Mouse (Mus musculus) limb, embryonic 14.5 days (tissue): ENCODE results near the gene Igf2bp2. TPM values are rescaled to one million over a fixed set of nuclear protein-coding genes. Genes with fewer than 3 reads are reported as not detected.

Source experiments
- ATAC-seq: fragments of 200-750 bp; cut with Nextera tagmentation; 2 replicates; pipeline ENCODE4 v1.8.0; 2017; ENCODE audit warnings: low read depth, moderate number of reproducible peaks, moderate TSS enrichment; ENCODE audit not compliant: low FRiP score
- DNase-seq: peaks from one replicate; pipeline ENCODE4 v3.0.0-alpha.2; 2015; ENCODE audit warnings: low spot score
- H3K27ac ChIP-seq: fragments of 300-500 bp; sonication (generic); replicated peaks from 2 replicates; pipeline ENCODE4 v1.5.1; 2014; ENCODE audit warnings: low read depth, mild to moderate bottlenecking, low read length, moderate library complexity, mixed read lengths
- H3K27me3 ChIP-seq: fragments of 300-500 bp; sonication (generic); 2 replicates; pipeline ENCODE4 v1.6.1; 2014; ENCODE audit warnings: low read length, mixed read lengths; ENCODE audit not compliant: control insufficient read depth, insufficient read depth
- H3K36me3 ChIP-seq: fragments of 300-500 bp; sonication (generic); 2 replicates; pipeline ENCODE4 v1.6.1; 2014; ENCODE audit warnings: mild to moderate bottlenecking, low read length, moderate library complexity, mixed read lengths; ENCODE audit not compliant: control insufficient read depth, insufficient read depth
- H3K4me1 ChIP-seq: fragments of 300-500 bp; sonication (generic); 2 replicates; pipeline ENCODE4 v1.6.1; 2014; ENCODE audit warnings: antibody characterized with exemption, low read length, mixed read lengths; ENCODE audit not compliant: control insufficient read depth, insufficient read depth
- H3K4me2 ChIP-seq: fragments of 300-500 bp; sonication (generic); replicated peaks from 2 replicates; pipeline ENCODE4 v1.6.1; 2014; ENCODE audit warnings: low read depth, mild to moderate bottlenecking, low read length, moderate library complexity; ENCODE audit not compliant: severe bottlenecking
- H3K4me3 ChIP-seq: fragments of 300-500 bp; sonication (generic); replicated peaks from 2 replicates; pipeline ENCODE4 v1.5.1; 2014; ENCODE audit warnings: low read length
- H3K9ac ChIP-seq: fragments of 300-500 bp; sonication (generic); 2 replicates; pipeline ENCODE4 v1.6.1; 2014; ENCODE audit warnings: mild to moderate bottlenecking, low read depth, low read length, moderate library complexity; ENCODE audit not compliant: severe bottlenecking
- H3K9me3 ChIP-seq: fragments of 300-500 bp; sonication (generic); 2 replicates; pipeline ENCODE4 v1.6.1; 2016; ENCODE audit warnings: low read length; ENCODE audit not compliant: control insufficient read depth
- POLR2A ChIP-seq: fragments of 200-500 bp; IDR thresholded peaks from 2 replicates; pipeline ENCODE4 v1.8.0; 2012; ENCODE audit warnings: inconsistent platforms, mild to moderate bottlenecking, moderate library complexity, borderline replicate concordance; ENCODE audit not compliant: insufficient read depth, insufficient read length; ENCODE audit errors: extremely low read depth
- WGBS: fragments of 180-500 bp; shearing (Covaris S2); extraction: QIAGEN DNeasy Blood & Tissue Kit; methylation state at CpG from one replicate; pipeline ENCODE4 v1.1.7; 2014; 5-methylcytosine and 5-hydroxymethylcytosine counted together
- polyA plus RNA-seq, 2 experiments: library from polyadenylated mRNA; depleted of rRNA in 1 of 2; stranded (reverse) in 1 of 2; unstranded in 1 of 2; fragments of >200 nt; fragmentation: Nextera tagmentation in 1 of 2; extraction: Ambion mirVana in 1 of 2; gene quantifications; 2 replicates each; pipeline versions ENCODE4 v1.2.1 to v1.2.3; 2012 to 2014

The Igf2bp2 gene
- polyA plus RNA-seq, 2 experiments: 58.7 to 91.2 TPM

- WGBS: under 1% methylated on average over 16 of the region's 16 CpGs
- no peaks in the 10 kb centered on the region for H3K36me3 ChIP-seq
- H3K27me3 ChIP-seq: no peaks in the 10 kb centered on the region
- TF ChIP-seq POLR2A: no peak
- H3K27ac ChIP-seq: no peak overlapping the region
- H3K4me1 ChIP-seq: peaks cover 8% of the 10 kb centered on the region
- DNase-seq: no peak
- ATAC-seq: no peak
- peak overlapping the region; percentile 95 for H3K9ac ChIP-seq
- H3K4me2 ChIP-seq: peak overlapping the region; percentile 67
- no peaks in the 10 kb centered on the region for H3K9me3 ChIP-seq
- peak overlapping the region; percentile 97 for H3K4me3 ChIP-seq
Measured at GRCm38 (mm10) chr16:22160386-22161145, 2.5 kb downstream of the Igf2bp2 start.

GRCm38 (mm10) chr16:22152941-22153444 is 10.1 kb downstream of the Igf2bp2 start:
- WGBS: 92% methylated on average over 11 of the region's 11 CpGs
- Histone ChIP-seq H3K4me1 (peaks cover 18% of the 10 kb centered on the region), H3K4me3 (no peak overlapping the region), H3K36me3 (0 out of 2 replicates have a peak, but pooled peaks cover 2% of the 10 kb centered on the region), H3K27ac (no peak overlapping the region), H3K27me3 (no peaks in the 10 kb centered on the region), H3K9me3 (no peaks in the 10 kb centered on the region), H3K9ac (no peak overlapping the region), H3K4me2 (no peak overlapping the region)
- DNase-seq (no peak), ATAC-seq (no peak)
- TF ChIP-seq POLR2A: no peak

GRCm38 (mm10) chr16:22151706-22152315 is 11.3 kb downstream of the Igf2bp2 start:
- ATAC-seq: peak; percentile 47; the same call in 1 of the 2 replicates
- H3K4me2 ChIP-seq: no peak overlapping the region
- H3K9ac ChIP-seq: no peak overlapping the region
- 36% methylated on average over 10 of the region's 11 CpGs for WGBS
- peaks cover 18% of the 10 kb centered on the region for H3K4me1 ChIP-seq
- H3K9me3 ChIP-seq: no peaks in the 10 kb centered on the region
- TF ChIP-seq POLR2A: no peak
- no peaks in the 10 kb centered on the region for H3K27me3 ChIP-seq
- H3K27ac ChIP-seq: no peak overlapping the region
- no peak overlapping the region for H3K4me3 ChIP-seq
- peaks cover 2% of the 10 kb centered on the region; the same call in 1 of the 2 replicates for H3K36me3 ChIP-seq
- no peak for DNase-seq

GRCm38 (mm10) chr16:22150421-22150820 is 12.7 kb downstream of the Igf2bp2 start:
- Histone ChIP-seq H3K4me2 (no peak overlapping the region), H3K4me1 (peaks cover 18% of the 10 kb centered on the region), H3K4me3 (no peak overlapping the region), H3K27ac (no peak overlapping the region), H3K9me3 (no peaks in the 10 kb centered on the region), H3K36me3 (peaks cover 2% of the 10 kb centered on the region), H3K27me3 (no peaks in the 10 kb centered on the region), H3K9ac (no peak overlapping the region)
- ATAC-seq (no peak), DNase-seq (peak; percentile 3)
- 32% methylated on average over 2 of the region's 2 CpGs for WGBS
- no peak for TF ChIP-seq POLR2A

- Histone ChIP-seq H3K4me1 (peaks cover 18% of the 10 kb centered on the region), H3K4me3 (no peak overlapping the region), H3K4me2 (no peak overlapping the region), H3K27ac (no peak overlapping the region), H3K36me3 (peaks cover 2% of the 10 kb centered on the region), H3K9me3 (no peaks in the 10 kb centered on the region), H3K9ac (no peak overlapping the region), H3K27me3 (no peaks in the 10 kb centered on the region)
- DNase-seq (no peak), ATAC-seq (no peak)
- WGBS: 37% methylated on average over 10 of the region's 10 CpGs
- no peak for TF ChIP-seq POLR2A
Measured at GRCm38 (mm10) chr16:22149659-22150345, 13.3 kb downstream of the Igf2bp2 start.
